Mouse (Mus musculus): ENCODE results near the gene Usf3.

Gene Usf3

DNA sequence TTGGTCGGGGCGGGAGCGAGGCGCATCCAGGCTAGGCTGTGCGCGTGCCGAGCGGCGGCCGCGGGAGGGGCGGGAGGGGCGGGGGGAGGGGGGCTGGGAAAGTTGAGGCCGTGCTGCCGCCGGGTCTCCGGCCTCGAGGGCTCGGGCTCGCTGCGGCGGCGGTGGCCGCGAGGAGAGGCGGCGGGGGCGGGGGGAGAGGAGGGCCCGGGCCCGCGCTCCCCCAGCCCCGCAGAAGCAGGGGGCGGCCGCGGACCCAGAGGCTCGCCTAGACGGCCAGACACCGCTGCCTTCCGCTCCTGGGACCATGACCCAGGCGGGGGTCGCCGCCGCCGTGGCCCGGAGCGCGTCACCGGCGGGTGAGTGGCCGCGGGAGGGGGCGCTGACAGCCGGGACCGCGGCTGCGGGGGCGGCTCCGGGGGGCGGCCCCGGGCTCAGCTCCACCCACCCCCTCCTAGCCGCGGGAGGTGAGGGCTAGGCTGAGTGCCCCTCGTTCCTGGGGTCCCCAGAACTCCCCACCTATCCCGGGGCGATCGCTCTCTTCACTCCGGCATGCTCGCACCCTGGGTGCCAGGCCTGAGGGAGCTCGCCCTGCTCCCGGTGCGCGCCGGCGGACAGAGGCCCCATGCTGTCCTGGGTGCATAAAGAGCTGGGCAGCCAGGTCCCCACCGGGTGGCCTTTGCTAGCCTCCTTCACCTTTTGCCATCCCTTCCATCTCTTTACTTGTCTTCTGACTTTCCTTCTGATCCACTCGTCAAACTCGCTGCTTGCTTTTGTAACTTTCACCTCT lies at the start of gene Usf3:
Gene Usf3 (plus strand): TSS at position 92 of the 787 bp plus-strand sequence.
- peak; percentile 46 to 65 for DNase-seq (ENCODE audit: low spot score in 2 of 2)

DNA sequence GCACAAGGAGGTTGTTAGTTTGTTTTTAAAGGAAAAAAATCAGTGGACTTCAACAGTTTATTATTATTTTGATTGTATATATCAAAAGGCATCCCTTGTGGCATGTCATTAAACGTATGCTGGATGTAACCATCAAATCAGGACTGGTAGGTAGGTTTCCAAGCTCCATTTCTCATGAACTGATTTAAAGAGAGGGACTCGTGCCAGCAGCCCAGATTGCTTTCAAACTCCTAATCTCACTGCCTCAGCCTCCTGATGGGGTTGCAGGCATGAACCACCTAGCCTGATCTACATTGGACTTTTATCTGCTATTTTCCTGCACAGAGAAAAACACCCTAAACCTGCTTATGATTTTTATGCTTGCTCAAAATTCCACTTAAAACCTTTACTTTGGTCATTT lies 49.3 kb upstream of the Usf3 start:
- DNase-seq (ENCODE audit: low spot score in 2 of 2): no peak

DNA sequence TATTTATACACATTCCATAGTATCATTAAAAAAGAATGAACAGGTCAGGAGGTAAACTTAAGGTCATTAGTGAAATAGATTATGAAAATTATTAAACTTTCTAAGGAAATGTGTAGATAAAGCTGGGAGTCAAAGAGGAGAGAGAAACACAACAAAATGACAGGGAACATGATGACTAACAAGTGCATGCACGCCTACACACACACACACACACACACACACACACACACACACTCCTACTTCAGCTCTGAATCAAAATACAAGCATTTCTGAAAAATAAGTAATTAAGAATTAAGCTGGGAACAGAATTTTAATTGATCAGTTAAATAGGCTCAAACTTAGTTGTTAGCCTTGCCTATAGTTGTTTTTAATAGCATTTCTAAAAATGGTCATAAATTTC lies 48.3 kb upstream of the Usf3 start:
- DNase-seq (ENCODE audit: low spot score in 2 of 2): no peak

- no peak for DNase-seq (ENCODE audit: low spot score in 2 of 2)
Observed at GRCm38 (mm10) chr16:44125436-44125835, 47.6 kb upstream of the Usf3 start.

DNA sequence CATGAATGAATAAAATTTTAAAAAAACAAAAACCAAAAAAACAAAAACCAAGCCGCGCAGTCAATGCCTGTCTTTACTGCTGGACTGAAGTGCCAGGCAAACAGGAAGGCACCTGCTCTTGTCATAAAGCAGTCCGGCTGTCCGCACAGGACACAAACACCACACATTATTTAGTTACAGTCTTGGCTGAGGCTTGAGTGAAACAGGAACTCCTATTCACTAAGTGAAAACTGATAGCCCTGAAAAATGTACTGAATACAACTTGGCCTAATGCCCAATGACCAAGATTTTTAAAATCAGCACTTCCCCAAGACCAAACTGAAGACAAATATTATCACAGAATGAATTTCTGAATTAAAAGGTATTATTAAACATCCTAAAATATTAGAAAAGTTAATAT lies 46.6 kb upstream of the Usf3 start:
- DNase-seq (ENCODE audit: low spot score in 2 of 2): no peak

GRCm38 (mm10) chr16:44132300-44132699 lies 40.7 kb upstream of the Usf3 start:
- DNase-seq (ENCODE audit: low spot score in 2 of 2): no peak

DNA sequence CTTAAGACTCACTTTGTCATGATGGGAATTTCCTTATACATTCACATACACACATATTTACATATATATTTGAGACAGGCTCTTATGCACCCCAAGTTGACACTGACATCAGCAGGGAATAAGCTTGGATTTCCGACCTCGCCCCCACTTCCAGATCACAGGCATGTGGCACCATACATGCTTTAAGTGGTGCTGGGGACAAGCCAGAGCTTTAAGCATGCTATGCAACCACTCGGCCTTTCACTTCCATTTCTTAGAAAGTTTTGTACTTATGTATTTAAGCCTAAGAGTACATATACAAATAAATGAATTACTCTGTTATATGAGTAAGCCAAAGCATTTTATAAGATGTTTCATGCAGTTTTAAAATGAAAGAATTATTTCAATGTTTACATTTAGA lies 39.9 kb upstream of the Usf3 start:
- DNase-seq (ENCODE audit: low spot score in 2 of 2): no peak

DNA sequence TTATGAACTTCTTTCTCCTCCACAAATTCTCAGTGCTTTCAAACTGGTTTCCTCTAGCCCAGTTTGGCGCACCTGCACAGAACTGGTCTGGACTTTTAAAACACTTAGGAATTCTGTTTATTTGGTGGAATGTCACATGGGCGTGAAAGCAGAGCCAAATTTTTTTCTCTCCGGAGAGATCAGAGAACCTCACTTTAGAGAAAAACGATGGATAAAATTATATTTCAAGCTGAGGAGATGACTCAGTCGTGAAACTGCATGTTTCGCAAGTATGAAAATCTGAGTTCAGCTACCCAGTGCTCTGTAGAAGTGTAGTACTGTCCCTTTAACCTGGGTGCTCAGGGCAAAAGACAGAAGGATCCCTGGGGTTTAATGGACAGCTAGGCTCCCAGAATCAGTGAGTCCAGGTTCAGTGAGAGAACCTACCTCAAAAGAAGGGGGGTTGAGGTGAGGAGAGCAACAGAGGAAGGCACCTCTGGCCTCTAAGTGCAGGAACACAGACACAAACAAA lies 36.5 kb upstream of the Usf3 start:
- no peak for DNase-seq (ENCODE audit: low spot score in 2 of 2)

GRCm38 (mm10) chr16:44138377-44138978 lies 34.6 kb upstream of the Usf3 start:
- DNase-seq (ENCODE audit: low spot score in 2 of 2): no peak

- DNase-seq (ENCODE audit: low spot score in 2 of 2): peak; percentile 83 to 84
Observed at GRCm38 (mm10) chr16:44138979-44139535, 34.0 kb upstream of the Usf3 start.

- DNase-seq (ENCODE audit: low spot score in 2 of 2): peak; percentile 86 to 87
Observed at GRCm38 (mm10) chr16:44139536-44140185, 33.4 kb upstream of the Usf3 start, which contains the start of the genes Atp6v1a and Naa50. Gene Atp6v1a (minus strand): TSS chr16:44139705. Gene Naa50 (plus strand): TSS chr16:44139830.

GRCm38 (mm10) chr16:44140186-44140787 lies 32.8 kb upstream of the Usf3 start:
- DNase-seq (ENCODE audit: low spot score in 2 of 2): peak; percentile 68 to 84

DNA sequence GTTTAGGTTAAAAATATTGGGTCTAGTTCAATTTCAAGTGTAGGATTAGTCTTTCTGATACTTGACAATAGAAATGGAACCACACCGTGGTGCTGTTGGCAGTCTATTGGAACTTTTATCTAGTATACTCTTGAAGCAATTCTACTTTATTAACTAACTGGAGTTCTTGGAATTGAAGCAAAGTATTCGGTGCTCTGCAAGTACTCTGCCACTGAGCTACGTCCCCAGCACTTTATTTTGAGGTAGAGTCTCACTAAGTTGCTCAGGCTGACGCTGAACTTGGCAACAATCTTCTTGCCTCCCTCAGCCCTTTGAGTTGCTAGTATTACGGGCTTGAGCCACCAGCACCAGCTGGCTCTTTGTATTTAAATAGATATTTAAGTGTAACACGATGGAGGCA lies 31.6 kb upstream of the Usf3 start:
- no peak for DNase-seq (ENCODE audit: low spot score in 2 of 2)

- no peak for DNase-seq (ENCODE audit: low spot score in 2 of 2)
Observed at GRCm38 (mm10) chr16:44149002-44149767, 23.9 kb upstream of the Usf3 start.

- no peak for DNase-seq (ENCODE audit: low spot score in 2 of 2)
Observed at GRCm38 (mm10) chr16:44154497-44155057, 18.5 kb upstream of the Usf3 start.

DNA sequence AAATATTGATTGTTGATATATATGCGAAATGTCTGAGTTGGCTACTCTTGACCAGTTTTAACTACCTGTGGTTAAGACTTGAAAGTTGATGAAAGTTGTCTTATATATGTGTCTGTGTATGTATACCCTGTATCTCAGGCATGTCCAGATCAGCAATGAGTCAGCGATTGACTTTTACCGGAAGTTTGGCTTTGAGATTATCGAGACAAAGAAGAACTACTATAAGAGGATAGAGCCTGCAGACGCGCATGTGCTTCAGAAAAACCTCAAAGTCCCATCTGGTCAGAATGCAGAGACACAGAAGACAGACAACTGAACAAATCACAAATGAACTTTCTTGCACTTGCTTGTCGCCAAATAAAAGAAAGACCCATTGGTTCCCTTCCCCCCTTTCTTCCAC lies 13.7 kb upstream of the Usf3 start:
- no peak for DNase-seq (ENCODE audit: low spot score in 2 of 2)

DNA sequence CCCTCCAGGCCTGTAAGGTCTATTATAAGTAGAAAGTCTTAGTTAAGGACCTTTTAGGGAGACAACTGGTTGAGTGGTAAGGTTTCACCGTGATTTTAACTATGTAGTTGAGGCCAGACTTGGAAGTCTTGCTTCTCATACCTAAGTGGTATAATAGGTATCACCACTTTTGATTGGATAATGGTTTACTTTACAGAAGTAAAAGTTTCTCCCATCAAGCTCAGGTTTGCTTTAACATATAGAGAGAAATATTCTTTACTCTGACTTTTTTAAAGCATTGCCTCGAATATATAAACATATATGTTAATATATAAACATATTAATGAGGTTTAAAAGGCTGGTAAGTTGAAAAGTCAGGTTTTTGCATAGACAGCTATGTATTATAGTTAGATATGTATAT lies 9.2 kb upstream of the Usf3 start:
- no peak for DNase-seq (ENCODE audit: low spot score in 2 of 2)

- no peak for DNase-seq (ENCODE audit: low spot score in 2 of 2)
Observed at GRCm38 (mm10) chr16:44165182-44165581, 7.9 kb upstream of the Usf3 start.

DNA sequence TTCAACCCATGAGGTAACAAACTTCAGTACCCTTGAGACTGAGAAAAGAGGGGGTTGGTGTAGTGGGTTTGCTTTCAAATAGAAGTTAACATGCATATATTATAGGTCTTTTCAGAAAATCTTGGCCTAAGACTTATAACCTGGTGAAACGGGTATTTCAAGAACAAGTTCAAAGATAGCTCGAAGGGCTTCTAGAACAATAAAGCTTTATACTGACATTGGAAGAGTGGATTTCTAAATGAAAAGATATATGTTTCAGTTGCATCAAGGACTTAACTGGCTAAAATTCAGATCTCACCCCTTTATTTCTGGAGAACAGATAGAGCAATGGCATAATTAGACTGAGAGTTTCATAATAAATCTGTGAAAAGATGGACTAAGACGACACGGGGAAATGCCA lies 4.1 kb upstream of the Usf3 start:
- DNase-seq (ENCODE audit: low spot score in 2 of 2): no peak

GRCm38 (mm10) chr16:44172297-44173154 lies 520 bp upstream of the Usf3 start:
- DNase-seq (ENCODE audit: low spot score in 2 of 2): peak; percentile 89 to 99
